Mouse (Mus musculus) intestine, embryonic 14.5 days (tissue): ENCODE results near the gene Dnaaf1. TPM values are rescaled to one million over a fixed set of nuclear protein-coding genes. Genes with fewer than 3 reads are reported as not detected.
A peak's percentile ranks its signal among the peaks of the same experiment; 100 is the strongest.

Source experiments
- ATAC-seq: fragments of 200-750 bp; cut with Nextera tagmentation; replicated peaks from 2 replicates; pipeline ENCODE4 v1.8.0; 2017; ENCODE audit warnings: low read depth, moderate number of reproducible peaks, moderate TSS enrichment, moderate library complexity; ENCODE audit not compliant: low FRiP score, low TSS enrichment
- DNase-seq: peaks from one replicate; pipeline ENCODE4 v3.0.0-alpha.2; 2018; ENCODE audit warnings: low spot score
- H3K27ac ChIP-seq: fragments of 300-500 bp; sonication (generic); 2 replicates; pipeline ENCODE4 v1.5.1; 2014; ENCODE audit warnings: low read depth, mild to moderate bottlenecking, control low read depth
- H3K27me3 ChIP-seq: fragments of 300-500 bp; sonication (generic); replicated peaks from 2 replicates; pipeline ENCODE4 v1.6.1; 2014; ENCODE audit warnings: low read length, control low read depth; ENCODE audit not compliant: control insufficient read depth, insufficient read depth
- H3K36me3 ChIP-seq: fragments of 300-500 bp; sonication (generic); 2 replicates; pipeline ENCODE4 v1.6.1; 2014; ENCODE audit warnings: low read length, control low read depth; ENCODE audit not compliant: control insufficient read depth, insufficient read depth
- H3K4me1 ChIP-seq: fragments of 300-500 bp; sonication (generic); replicated peaks from 2 replicates; pipeline ENCODE4 v1.6.1; 2014; ENCODE audit warnings: low read length, control low read depth, mixed read lengths; ENCODE audit not compliant: control insufficient read depth, insufficient read depth
- H3K4me2 ChIP-seq: fragments of 300-500 bp; sonication (generic); 2 replicates; pipeline ENCODE4 v1.6.1; 2014; ENCODE audit warnings: low read length
- H3K4me3 ChIP-seq: fragments of 300-500 bp; sonication (generic); 2 replicates; pipeline ENCODE4 v1.5.1; 2014; ENCODE audit warnings: low read depth, low read length, control low read depth, mixed read lengths
- H3K9ac ChIP-seq: fragments of 300-500 bp; sonication (generic); 2 replicates; pipeline ENCODE4 v1.6.1; 2014; ENCODE audit warnings: mild to moderate bottlenecking, low read length
- H3K9me3 ChIP-seq: fragments of 300-500 bp; sonication (generic); 2 replicates; pipeline ENCODE4 v1.6.1; 2016; ENCODE audit warnings: low read length, control low read depth; ENCODE audit not compliant: control insufficient read depth
- WGBS: fragments of 180-500 bp; shearing (Covaris S2); extraction: QIAGEN DNeasy Blood & Tissue Kit; methylation state at CpG from one replicate; pipeline ENCODE4 v1.1.7; 2014; 5-methylcytosine and 5-hydroxymethylcytosine counted together
- polyA plus RNA-seq: library from polyadenylated mRNA; unstranded; fragments of >200 nt; fragmentation: Nextera tagmentation; extraction: Ambion mirVana; gene quantifications from 2 replicates; pipeline ENCODE4 v1.2.1, GENCODE M21; 2014

The Dnaaf1 gene
- polyA plus RNA-seq, 1 experiment from 2014 or later = 0.37 TPM

DNA sequence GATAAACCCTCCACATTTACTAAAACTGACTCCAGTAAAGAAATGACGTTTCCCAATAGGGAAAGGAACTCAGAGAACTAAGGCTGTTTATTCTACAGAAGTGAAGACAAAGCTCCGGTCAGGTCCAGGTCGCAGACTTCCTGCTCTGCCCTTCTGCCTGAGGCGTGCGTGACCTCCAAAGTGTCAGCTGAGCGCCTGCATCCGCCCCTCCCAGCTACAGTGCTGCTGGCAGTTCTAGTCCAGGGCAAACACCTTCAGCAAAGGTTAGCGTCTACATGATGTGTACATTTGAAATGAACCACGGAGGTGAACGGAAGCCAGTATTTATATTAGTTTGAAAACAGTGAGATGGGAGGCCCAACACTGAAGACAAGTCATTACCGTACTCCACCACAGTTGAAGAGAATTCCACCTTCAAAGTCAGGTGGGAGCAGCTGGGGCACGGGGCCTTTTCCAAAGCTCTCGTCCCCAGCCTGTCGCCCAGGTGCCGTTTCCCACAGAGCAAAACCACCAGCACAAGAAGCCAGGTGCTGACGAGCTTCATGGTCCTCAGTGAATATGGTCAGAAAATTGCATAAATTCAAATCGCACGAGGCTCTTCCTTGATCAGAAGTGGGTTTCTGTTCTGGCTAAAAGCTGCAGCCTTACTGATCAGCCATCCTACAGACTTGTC lies 27.9 kb upstream of the Dnaaf1 start:
- Histone ChIP-seq H3K36me3 (peaks cover 59% of the 10 kb centered on the region), H3K4me3 (no peak overlapping the region), H3K9me3 (no peaks in the 10 kb centered on the region), H3K27ac (no peak overlapping the region), H3K4me1 (0 out of 2 replicates have a peak, but pooled peaks cover under 1% of the 10 kb centered on the region), H3K9ac (no peak overlapping the region), H3K4me2 (no peak overlapping the region), H3K27me3 (no peaks in the 10 kb centered on the region)
- ATAC-seq = no peak
- no peak for DNase-seq
- WGBS = 58% methylated on average over 18 of the region's 18 CpGs

- Histone ChIP-seq H3K9me3 (no peaks in the 10 kb centered on the region), H3K27ac (no peak overlapping the region)
- ATAC-seq = no peak
These were observed 26.4 kb upstream of the Dnaaf1 start for GRCm38 (mm10) chr8:119548560-119549113.

DNA sequence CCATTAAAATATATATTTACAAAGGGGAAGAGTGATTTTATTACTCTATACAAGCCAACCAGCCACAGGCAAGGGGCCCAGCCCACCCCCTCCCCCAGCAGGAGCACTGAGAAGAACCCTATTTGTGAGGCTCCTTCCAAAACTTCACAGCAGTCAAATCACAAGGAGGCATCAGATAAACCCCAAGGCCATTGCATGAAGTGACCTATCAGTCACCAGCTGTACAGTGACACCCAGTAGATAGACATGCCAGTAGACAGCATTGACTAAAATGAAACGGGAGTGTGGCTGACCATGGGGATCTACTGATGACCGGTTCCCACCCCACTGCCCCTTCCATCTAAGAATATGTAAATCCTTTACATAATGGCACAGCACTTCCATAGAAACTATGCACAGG lies 22.1 kb upstream of the Dnaaf1 start:
- H3K27me3 ChIP-seq = no peaks in the 10 kb centered on the region
- 74% methylated on average over 2 of the region's 2 CpGs for WGBS
- ATAC-seq = no peak
- H3K9ac ChIP-seq = no peak overlapping the region
- H3K27ac ChIP-seq = no peak overlapping the region
- no peaks in the 10 kb centered on the region for H3K9me3 ChIP-seq
- peaks cover 8% of the 10 kb centered on the region; the same call in 1 of the 2 replicates for H3K36me3 ChIP-seq
- no peak overlapping the region for H3K4me2 ChIP-seq
- no peak overlapping the region for H3K4me3 ChIP-seq
- DNase-seq = no peak
- H3K4me1 ChIP-seq = peaks cover 25% of the 10 kb centered on the region

More at GRCm38 (mm10) chr8:119548560-119549113, 26.4 kb upstream of the Dnaaf1 start:
- H3K36me3 ChIP-seq = peaks cover 45% of the 10 kb centered on the region
- WGBS = 66% methylated on average over 7 of the region's 7 CpGs
- no peak overlapping the region for H3K4me2 ChIP-seq
- no peak for DNase-seq
- no peak overlapping the region for H3K9ac ChIP-seq
- H3K27me3 ChIP-seq = no peaks in the 10 kb centered on the region
- no peak overlapping the region for H3K4me3 ChIP-seq
- H3K4me1 ChIP-seq = peaks cover 12% of the 10 kb centered on the region

DNA sequence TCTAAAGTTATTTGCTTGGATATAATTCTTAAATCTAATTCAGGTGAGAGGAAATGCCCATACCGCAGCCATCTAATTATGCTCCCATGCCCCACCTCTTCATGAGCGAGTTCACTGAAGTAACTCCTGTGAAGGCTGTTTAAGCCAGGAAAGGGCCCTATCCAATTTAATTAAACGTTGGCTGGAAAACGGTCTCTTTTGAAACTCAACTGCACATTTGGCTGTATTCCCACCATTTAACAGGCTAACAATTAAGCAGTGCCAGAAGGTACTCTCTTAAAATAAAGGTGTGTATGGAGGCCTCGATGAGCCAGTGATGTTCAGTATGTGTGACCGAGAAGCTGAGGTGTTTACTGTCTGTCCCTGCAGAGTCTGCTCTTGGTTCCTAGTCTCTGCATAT lies 19.2 kb upstream of the Dnaaf1 start:
- ATAC-seq (no peak), DNase-seq (no peak)
- no peak overlapping the region for H3K4me3 ChIP-seq
- no peaks in the 10 kb centered on the region for H3K27me3 ChIP-seq
- peaks cover 30% of the 10 kb centered on the region for H3K4me1 ChIP-seq
- no peaks in the 10 kb centered on the region for H3K36me3 ChIP-seq
- H3K4me2 ChIP-seq = no peak overlapping the region
- WGBS = 88% methylated on average over 6 of the region's 6 CpGs
- H3K9ac ChIP-seq = no peak overlapping the region
- no peaks in the 10 kb centered on the region for H3K9me3 ChIP-seq
- H3K27ac ChIP-seq = no peak overlapping the region

- H3K9ac ChIP-seq = peak overlapping the region; percentile 88
- no peak for DNase-seq
These were observed 17.9 kb upstream of the Dnaaf1 start for GRCm38 (mm10) chr8:119557132-119557531.

DNA sequence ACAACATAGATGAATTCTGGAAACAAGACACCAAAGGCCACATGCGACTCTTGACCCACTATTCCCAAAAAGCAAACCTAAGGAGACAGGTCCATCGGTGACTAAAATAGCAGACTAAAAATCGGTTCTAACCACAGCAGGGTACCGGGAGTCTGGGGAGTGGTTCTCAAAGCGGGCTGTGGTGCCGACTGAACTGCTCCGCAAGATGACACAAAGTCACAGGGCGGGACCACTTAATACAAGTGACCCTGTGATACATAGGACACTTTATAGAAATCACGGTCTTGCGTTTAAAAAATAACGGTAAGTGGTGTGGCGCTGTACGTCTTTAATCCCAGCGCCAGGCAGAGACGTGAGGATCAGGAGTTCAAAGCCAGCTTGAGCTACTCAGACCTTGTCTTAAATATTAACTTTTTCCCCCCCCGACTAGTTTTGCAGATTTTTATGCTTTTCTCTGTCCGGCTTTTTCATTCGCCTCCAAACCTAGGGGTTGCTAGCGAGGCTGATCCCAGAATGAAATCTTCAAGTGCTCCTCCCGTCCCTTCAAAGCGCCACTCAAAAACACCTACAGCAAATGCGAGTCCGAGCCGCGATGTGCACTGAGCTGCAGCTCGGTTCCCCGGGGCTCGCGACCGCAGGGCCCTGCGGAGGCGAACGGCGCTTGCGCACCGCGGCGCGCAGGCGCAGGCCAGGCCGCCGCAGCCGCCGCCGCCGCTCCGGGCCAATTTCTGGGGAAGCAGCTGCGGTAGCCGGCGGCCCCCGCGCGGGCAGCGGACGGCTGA lies 17.0 kb upstream of the Dnaaf1 start:
- Histone ChIP-seq H3K4me2 (peak overlapping the region; percentile 85), H3K9ac (peak overlapping the region; percentile 88), H3K27ac (peak overlapping the region; percentile 85), H3K9me3 (no peaks in the 10 kb centered on the region), H3K4me3 (peak overlapping the region; percentile 71), H3K36me3 (peaks cover 8% of the 10 kb centered on the region), H3K27me3 (no peaks in the 10 kb centered on the region), H3K4me1 (peaks cover 22% of the 10 kb centered on the region)
- WGBS = 1% methylated on average over 55 of the region's 55 CpGs
- ATAC-seq (peak; percentile 92), DNase-seq (peak; percentile 60)

More at GRCm38 (mm10) chr8:119557132-119557531, 17.9 kb upstream of the Dnaaf1 start:
- Histone ChIP-seq H3K4me2 (peak overlapping the region; percentile 85), H3K9me3 (no peaks in the 10 kb centered on the region), H3K27me3 (no peaks in the 10 kb centered on the region), H3K27ac (no peak overlapping the region), H3K4me3 (peak overlapping the region; percentile 71; the same call in 1 of the 2 replicates), H3K4me1 (peaks cover 30% of the 10 kb centered on the region), H3K36me3 (no peaks in the 10 kb centered on the region)
- 73% methylated on average over 9 of the region's 9 CpGs for whole genome bisulfite sequencing
- no peak for ATAC-seq

- H3K4me2 ChIP-seq = peak within 1 kb of the TSS; percentile 85
- peaks cover 18% of the 10 kb centered on the region for H3K4me1 ChIP-seq
- no peaks in the 10 kb centered on the region for H3K9me3 ChIP-seq
- DNase-seq = peak; percentile 100
- H3K9ac ChIP-seq = peak within 1 kb of the TSS; percentile 88
- no peaks in the 10 kb centered on the region for H3K27me3 ChIP-seq
- H3K4me3 ChIP-seq = peak within 1 kb of the TSS; percentile 71
- H3K27ac ChIP-seq = peak within 1 kb of the TSS; percentile 85
- ATAC-seq = peak; percentile 94
- 6% methylated on average over 58 of the region's 63 CpGs for WGBS
- peaks cover 16% of the 10 kb centered on the region for H3K36me3 ChIP-seq
These were observed 16.2 kb upstream of the Dnaaf1 start, which contains the start of gene Mbtps1 for GRCm38 (mm10) chr8:119558603-119559401. Gene Mbtps1 (minus strand): TSS chr8:119558735.

GRCm38 (mm10) chr8:119559402-119559720 lies 15.7 kb upstream of the Dnaaf1 start:
- peaks cover 18% of the 10 kb centered on the region for H3K4me1 ChIP-seq
- H3K4me3 ChIP-seq = no peak overlapping the region
- DNase-seq (no peak), ATAC-seq (no peak)
- no peaks in the 10 kb centered on the region for H3K9me3 ChIP-seq
- H3K36me3 ChIP-seq = peaks cover 21% of the 10 kb centered on the region
- H3K4me2 ChIP-seq = peak overlapping the region; percentile 59
- no peak overlapping the region for H3K9ac ChIP-seq
- 94% methylated on average over 6 of the region's 6 CpGs for WGBS
- no peaks in the 10 kb centered on the region for H3K27me3 ChIP-seq
- peak overlapping the region; percentile 44; the same call in 1 of the 2 replicates for H3K27ac ChIP-seq
